Mouse (Mus musculus) A20 (cell line): ENCODE data around the gene Dhps.
"Not testable (repeated sequence)": the region's sequence is repeated elsewhere in the genome, so short reads cannot be mapped to it uniquely, and the experiment has no call there.

Experiments
- DNase-seq: peaks from one replicate; pipeline ENCODE4 v3.0.0-alpha.2; 2011; ENCODE audit warnings: low read depth, low spot score

Gene Dhps

DNA sequence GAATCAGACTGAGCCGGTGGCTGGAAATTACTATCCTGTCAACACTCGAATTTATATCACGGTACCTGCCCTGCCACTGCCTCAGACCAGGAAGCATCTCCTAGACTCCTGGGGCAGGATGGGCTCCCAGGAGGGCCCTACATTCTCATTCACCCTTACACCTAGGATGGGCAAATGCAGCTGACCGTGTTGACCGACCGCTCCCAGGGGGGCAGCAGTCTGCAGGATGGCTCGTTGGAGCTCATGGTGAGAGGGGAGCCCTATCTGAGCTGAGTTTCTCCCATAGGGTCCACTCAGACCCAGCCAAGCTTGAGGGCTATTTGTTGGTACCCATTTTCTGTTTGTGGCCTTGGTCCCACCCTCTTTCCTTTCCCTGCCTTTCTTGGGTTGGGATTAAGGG is 24.0 kb downstream of the Dhps start:
- DNase-seq, result no peak

DNA sequence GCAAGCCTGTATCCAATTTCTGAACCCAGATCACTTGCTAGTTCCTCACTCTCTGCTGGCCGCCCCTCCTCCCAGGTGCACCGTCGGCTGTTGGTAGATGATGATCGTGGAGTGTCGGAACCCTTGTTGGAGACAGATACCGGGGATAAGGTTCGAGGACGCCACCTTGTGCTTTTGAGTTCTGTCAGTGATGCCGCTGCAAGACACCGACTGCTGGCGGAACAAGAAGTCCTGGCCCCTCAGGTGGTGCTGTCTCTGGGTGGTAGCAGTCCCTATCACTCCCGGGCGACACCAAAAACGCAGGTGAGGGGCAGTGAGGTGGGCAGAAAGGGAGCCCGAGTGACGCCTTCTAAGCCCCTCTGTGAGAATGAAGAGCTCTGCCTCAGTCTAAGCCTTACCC is 24.6 kb downstream of the Dhps start:
- no peak for DNase-seq

DNA sequence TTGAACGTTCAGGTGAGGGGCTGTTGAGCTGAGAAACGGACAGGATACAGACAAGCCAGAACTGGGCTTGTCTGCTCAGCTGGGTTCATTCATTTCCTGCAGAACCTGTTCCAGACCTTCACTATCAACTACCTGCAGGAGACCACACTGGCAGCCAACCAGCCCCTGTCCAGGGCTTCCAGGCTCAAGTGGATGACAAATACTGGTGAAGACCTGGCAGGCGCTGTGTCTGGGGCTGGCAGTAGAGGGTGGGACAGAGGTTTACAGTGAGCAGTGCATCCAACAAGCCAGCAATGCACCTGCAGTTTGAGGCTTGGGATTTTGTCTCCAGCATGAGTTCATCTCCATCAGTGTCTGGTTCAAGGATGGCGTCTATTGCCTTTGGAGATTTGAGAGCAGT is 25.3 kb downstream of the Dhps start:
- DNase-seq, result no peak

DNA sequence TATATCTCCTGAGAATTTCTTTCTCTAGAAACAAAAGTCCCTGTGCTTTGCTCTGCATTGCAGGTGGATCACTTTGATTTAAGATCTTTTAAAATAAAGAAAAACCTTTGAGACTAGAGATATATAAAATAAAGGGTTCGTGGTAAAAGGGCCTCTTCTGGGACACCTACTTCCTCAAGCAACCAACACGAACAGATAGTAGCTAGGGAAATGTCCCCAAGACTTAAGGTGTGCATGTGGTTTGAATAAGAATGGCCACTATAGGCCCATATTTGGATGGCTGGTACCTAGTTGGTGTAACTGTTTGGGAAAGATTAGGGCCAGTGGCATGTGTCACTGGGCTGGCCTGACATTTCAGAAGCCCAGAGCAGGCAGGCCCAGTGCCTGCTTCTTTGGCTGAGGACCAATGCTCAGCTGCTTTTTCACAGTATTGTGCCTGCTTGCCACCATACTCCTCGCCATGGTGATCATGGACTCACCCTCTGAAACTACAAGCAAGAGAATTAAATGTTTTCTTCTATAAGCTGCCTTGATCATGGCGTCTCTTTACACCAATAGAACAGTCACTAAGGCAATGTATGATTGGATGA is 28.6 kb downstream of the Dhps start:
- no peak for DNase-seq

DNA sequence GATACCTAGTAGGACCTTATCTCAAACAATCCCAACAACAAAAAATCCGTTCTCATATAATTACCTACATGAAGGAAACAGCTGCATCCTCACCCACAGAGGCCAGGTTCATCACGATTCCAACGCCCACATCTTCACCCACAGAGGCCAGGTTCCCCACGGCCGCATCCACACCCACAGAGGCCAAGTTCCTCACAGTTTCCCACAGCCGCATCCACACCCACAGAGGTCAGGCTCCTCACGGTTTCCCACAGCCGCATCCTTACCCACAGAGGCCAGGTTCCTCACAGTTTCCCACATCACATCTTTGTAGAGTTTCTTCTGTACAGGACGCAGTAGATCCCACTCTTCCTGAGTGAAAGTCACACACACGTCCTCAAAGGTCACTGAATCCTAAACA is 41.7 kb downstream of the Dhps start:
- DNase-seq, result no peak

DNA sequence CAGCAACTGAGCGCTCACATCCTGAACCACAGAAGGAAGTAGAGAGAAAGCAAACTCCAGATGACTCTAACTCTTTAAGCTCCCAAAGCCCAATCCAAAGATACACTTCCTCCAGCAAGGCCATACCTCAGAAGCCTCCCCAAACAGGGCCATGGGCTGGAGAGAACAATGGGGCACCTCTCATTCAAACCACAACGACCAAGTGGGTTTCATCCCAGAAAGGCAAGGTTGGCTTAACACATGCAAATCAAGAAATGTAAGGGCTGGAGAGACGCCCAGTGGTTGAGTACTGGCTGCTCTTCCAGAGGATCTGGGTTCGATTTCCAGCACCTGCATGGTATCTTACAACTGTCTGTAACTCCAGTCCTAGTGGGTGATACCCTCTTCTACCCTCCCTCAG is 43.9 kb downstream of the Dhps start:
- DNase-seq, result no peak

DNA sequence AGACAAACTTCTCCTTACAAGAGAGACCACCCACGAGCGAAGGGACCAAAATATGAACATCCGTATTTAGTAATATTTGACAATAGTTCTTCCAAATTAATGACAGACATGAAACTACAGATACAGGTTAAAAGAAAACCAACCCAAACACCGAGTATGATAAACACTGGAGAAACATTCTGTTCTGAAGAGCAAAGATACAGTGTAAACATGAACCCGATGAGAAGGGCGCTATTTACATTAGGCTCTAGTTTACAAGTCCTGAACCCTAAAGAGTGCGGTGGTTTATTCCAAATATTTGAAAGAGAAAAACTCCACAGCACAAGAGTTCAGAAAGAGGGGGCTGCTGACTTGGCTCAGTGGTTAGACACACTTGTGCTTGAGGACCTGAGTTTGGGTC is 45.4 kb downstream of the Dhps start:
- no peak for DNase-seq

DNA sequence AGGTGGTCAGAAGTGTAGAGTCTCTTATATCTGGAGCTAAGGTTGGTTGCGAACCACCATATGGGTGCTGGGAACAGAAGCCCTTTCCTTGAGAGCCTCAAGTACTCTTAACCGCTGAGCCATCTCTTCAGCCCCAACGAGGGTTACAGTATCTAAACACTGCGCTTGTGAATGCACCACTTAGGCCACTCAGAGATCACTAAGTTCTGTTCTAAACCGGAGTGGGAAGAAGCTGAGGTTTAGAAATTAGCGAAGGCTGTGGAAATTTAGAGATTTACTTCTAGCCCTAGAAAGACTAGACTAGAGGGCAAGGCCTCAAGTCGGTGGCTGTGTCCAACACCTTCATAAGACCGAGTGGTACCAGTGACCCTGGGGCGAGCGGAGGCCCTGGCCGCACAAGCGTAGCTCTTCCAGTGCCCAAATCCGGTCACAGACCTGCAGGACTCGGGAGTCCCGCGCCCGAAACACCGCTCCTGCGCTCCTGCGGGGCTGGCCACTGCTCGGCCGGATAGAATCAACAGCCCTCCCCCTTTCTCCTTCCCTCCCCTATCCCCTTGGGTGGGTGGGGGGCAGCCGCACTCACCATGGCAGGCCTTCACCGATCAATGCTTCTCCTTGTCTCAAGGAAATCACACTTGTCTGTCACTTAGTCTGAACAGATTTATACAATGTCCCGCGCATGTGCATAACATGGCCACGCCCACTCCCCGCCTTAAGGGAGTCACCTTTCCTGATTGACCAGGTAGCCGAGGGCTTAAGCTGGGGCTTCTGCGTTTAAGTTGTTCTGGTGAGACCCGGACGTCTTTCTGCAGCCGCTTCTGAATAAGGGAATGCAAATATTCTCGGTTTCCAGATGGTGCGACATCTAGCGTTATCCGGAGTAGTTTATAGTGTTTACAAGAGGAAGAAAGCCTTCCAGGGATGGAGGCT is 47.8 kb downstream of the Dhps start:
- DNase-seq, result peak; percentile 77

DNA sequence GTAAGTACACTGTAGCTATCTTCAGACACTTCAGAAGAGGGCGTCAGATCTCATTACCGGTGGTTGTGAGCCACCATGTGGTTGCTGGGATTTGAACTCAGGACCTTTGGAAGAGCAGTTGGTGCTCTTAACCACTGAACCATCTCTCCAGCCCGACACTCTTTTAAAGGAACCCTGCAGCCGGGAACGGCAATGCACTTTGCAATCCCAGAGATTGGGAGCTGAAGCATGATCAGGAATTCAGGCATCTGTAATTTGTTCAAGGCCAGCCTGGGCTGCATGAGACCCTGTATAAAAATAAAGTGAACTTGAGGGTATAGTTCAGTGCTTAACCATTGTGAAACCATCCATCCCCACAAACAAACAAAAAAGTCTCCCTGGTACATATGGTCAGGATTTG is 48.7 kb downstream of the Dhps start:
- DNase-seq, result not testable (repeated sequence)

DNA sequence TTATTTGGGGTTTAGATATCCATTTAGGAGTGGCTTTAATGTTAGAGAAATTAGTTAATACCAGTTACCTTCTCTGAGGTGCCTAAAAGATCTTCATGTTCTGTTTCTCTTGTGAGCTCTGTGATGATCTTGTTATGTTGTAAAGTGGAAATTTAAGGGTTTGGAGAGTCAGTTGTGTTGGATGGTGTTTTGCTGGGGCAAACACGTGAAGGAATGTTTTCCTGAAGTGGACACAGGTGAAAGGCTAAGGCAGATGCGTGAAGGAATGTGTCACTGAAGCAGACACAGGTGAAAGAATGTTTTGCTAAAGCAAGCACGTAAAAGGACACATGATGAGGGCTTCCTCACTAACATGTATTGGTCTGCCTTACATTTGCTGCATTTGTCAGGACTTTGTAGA is 51.4 kb downstream of the Dhps start, which contains the start of gene Zfp791:
TSS of gene Zfp791 (minus strand) at position 101 of the 400 bp plus-strand sequence.
- DNase-seq, result no peak

DNA sequence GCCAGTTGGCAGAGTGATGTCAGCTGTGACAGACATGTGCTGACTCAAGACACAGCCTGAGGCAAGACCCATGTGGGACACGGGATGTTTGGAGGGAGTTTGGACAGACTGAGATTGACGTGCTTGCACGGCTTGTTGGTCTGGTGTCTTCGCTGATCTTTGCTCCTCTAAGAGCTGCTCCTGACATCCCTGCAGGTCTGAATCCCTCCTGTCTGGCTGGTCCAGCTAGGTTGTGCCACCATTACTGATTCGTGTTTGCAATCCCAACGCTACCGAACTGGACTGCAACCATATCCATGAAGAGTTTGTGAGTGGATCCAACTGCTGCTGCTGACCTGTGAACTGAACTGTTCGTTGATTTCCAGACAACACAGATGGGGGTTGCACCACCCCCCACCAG is 52.1 kb downstream of the Dhps start:
- no peak for DNase-seq
